Mouse (Mus musculus): ENCODE data around the gene Gm10447. TPM values are rescaled to one million over a fixed set of nuclear protein-coding genes. Genes with fewer than 3 reads are reported as not detected.
"Not testable (repeated sequence)": the region's sequence is repeated elsewhere in the genome, so short reads cannot be mapped to it uniquely, and the experiment has no call there.

Gm10447 gene
- polyA plus RNA-seq, 1 experiment from 2014 or later = 0.13 TPM

GRCm38 (mm10) chr11:53429182-53429581 is 27.7 kb downstream of the Gm10447 start:
- Histone ChIP-seq H3K9ac (replicated peaks; ENCODE audit: low read depth, low read length) (no peak overlapping the region), H3K4me2 (replicated peaks; ENCODE audit: low read depth, low read length) (peak overlapping the region; percentile 74; the same call in 1 of the 2 replicates), H3K9me3 (ENCODE audit: control insufficient read depth, low read depth, low read length) (no peaks in the 10 kb centered on the region), H3K27ac (ENCODE audit: low read length) (no peak overlapping the region), H3K4me3 (ENCODE audit: low read depth, low read length) (no peak overlapping the region; the same call in 1 of the 2 replicates), H3K4me1 (ENCODE audit: control insufficient read depth, insufficient read depth, low read length) (peaks cover 10% of the 10 kb centered on the region), H3K27me3 (ENCODE audit: control insufficient read depth, insufficient read depth, low read length) (no peaks in the 10 kb centered on the region), H3K36me3 (ENCODE audit: control insufficient read depth, insufficient read depth, low read length) (peaks cover 5% of the 10 kb centered on the region; the same call in 1 of the 2 replicates)
- no peak for ATAC-seq (ENCODE audit: insufficient number of reproducible peaks, insufficient read depth, low FRiP score, low read depth)

GRCm38 (mm10) chr11:53428716-53429057 is 28.2 kb downstream of the Gm10447 start:
- no peak overlapping the region for H3K4me3 ChIP-seq (ENCODE audit: low read depth, low read length)
- no peak for ATAC-seq (ENCODE audit: insufficient number of reproducible peaks, insufficient read depth, low FRiP score, low read depth)
- peaks cover 10% of the 10 kb centered on the region for H3K4me1 ChIP-seq (ENCODE audit: control insufficient read depth, insufficient read depth, low read length)
- WGBS = 96% methylated on average over 5 of the region's 5 CpGs
- no peak overlapping the region for H3K9ac ChIP-seq (replicated peaks; ENCODE audit: low read depth, low read length)
- H3K4me2 ChIP-seq (replicated peaks; ENCODE audit: low read depth, low read length) = no peak overlapping the region
- no peak overlapping the region for H3K27ac ChIP-seq (ENCODE audit: low read length)
- H3K27me3 ChIP-seq (ENCODE audit: control insufficient read depth, insufficient read depth, low read length) = no peaks in the 10 kb centered on the region
- H3K9me3 ChIP-seq (ENCODE audit: control insufficient read depth, low read depth, low read length) = no peaks in the 10 kb centered on the region
- H3K36me3 ChIP-seq (ENCODE audit: control insufficient read depth, insufficient read depth, low read length) = peaks cover 5% of the 10 kb centered on the region; the same call in 1 of the 2 replicates

GRCm38 (mm10) chr11:53427993-53428715 is 28.8 kb downstream of the Gm10447 start:
- H3K9ac ChIP-seq (replicated peaks; ENCODE audit: low read depth, low read length) = no peak overlapping the region
- H3K27ac ChIP-seq (ENCODE audit: low read length) = no peak overlapping the region
- H3K36me3 ChIP-seq (ENCODE audit: control insufficient read depth, insufficient read depth, low read length) = peaks cover 5% of the 10 kb centered on the region; the same call in 1 of the 2 replicates
- no peak for ATAC-seq (ENCODE audit: insufficient number of reproducible peaks, insufficient read depth, low FRiP score, low read depth)
- H3K9me3 ChIP-seq (ENCODE audit: control insufficient read depth, low read depth, low read length) = no peaks in the 10 kb centered on the region
- no peaks in the 10 kb centered on the region for H3K27me3 ChIP-seq (ENCODE audit: control insufficient read depth, insufficient read depth, low read length)
- no peak overlapping the region for H3K4me3 ChIP-seq (ENCODE audit: low read depth, low read length)
- H3K4me2 ChIP-seq (replicated peaks; ENCODE audit: low read depth, low read length) = no peak overlapping the region
- H3K4me1 ChIP-seq (ENCODE audit: control insufficient read depth, insufficient read depth, low read length) = peaks cover 10% of the 10 kb centered on the region
- WGBS = 85% methylated on average over 3 of the region's 3 CpGs

GRCm38 (mm10) chr11:53426914-53427313 is 30.0 kb downstream of the Gm10447 start:
- H3K27ac ChIP-seq (ENCODE audit: low read length); ATAC-seq (ENCODE audit: insufficient number of reproducible peaks, insufficient read depth, low FRiP score, low read depth): not testable (repeated sequence)
- WGBS = 90% methylated on average over 3 of the region's 3 CpGs

GRCm38 (mm10) chr11:53425711-53426255 is 31.1 kb downstream of the Gm10447 start:
- H3K4me1 ChIP-seq (ENCODE audit: control insufficient read depth, insufficient read depth, low read length) = peaks cover 5% of the 10 kb centered on the region
- no peak overlapping the region for H3K9ac ChIP-seq (replicated peaks; ENCODE audit: low read depth, low read length)
- no peak overlapping the region for H3K4me3 ChIP-seq (ENCODE audit: low read depth, low read length)
- no peaks in the 10 kb centered on the region for H3K9me3 ChIP-seq (ENCODE audit: control insufficient read depth, low read depth, low read length)
- H3K27ac ChIP-seq (ENCODE audit: low read length) = no peak overlapping the region
- 80% methylated on average over 6 of the region's 6 CpGs for WGBS
- ATAC-seq (ENCODE audit: insufficient number of reproducible peaks, insufficient read depth, low FRiP score, low read depth) = no peak
- H3K36me3 ChIP-seq (ENCODE audit: control insufficient read depth, insufficient read depth, low read length) = peaks cover 5% of the 10 kb centered on the region
- H3K4me2 ChIP-seq (replicated peaks; ENCODE audit: low read depth, low read length) = no peak overlapping the region
- H3K27me3 ChIP-seq (ENCODE audit: control insufficient read depth, insufficient read depth, low read length) = no peaks in the 10 kb centered on the region

More at GRCm38 (mm10) chr11:53426914-53427313, 30.0 kb downstream of the Gm10447 start:
- H3K9ac ChIP-seq (replicated peaks; ENCODE audit: low read depth, low read length); H3K27me3 ChIP-seq (ENCODE audit: control insufficient read depth, insufficient read depth, low read length); H3K36me3 ChIP-seq (ENCODE audit: control insufficient read depth, insufficient read depth, low read length); H3K4me1 ChIP-seq (ENCODE audit: control insufficient read depth, insufficient read depth, low read length); H3K4me3 ChIP-seq (ENCODE audit: low read depth, low read length); H3K9me3 ChIP-seq (ENCODE audit: control insufficient read depth, low read depth, low read length); H3K4me2 ChIP-seq (replicated peaks; ENCODE audit: low read depth, low read length): not testable (repeated sequence)

GRCm38 (mm10) chr11:53425251-53425650 is 31.7 kb downstream of the Gm10447 start:
- no peaks in the 10 kb centered on the region for H3K9me3 ChIP-seq (ENCODE audit: control insufficient read depth, low read depth, low read length)
- H3K4me3 ChIP-seq (ENCODE audit: low read depth, low read length) = no peak overlapping the region
- H3K4me1 ChIP-seq (ENCODE audit: control insufficient read depth, insufficient read depth, low read length) = peaks cover 5% of the 10 kb centered on the region
- peaks cover 9% of the 10 kb centered on the region for H3K36me3 ChIP-seq (ENCODE audit: control insufficient read depth, insufficient read depth, low read length)
- H3K9ac ChIP-seq (replicated peaks; ENCODE audit: low read depth, low read length) = no peak overlapping the region
- no peak overlapping the region for H3K27ac ChIP-seq (ENCODE audit: low read length)
- no peak for ATAC-seq (ENCODE audit: insufficient number of reproducible peaks, insufficient read depth, low FRiP score, low read depth)
- WGBS = 40% methylated on average over 3 of the region's 3 CpGs
- no peak overlapping the region for H3K4me2 ChIP-seq (replicated peaks; ENCODE audit: low read depth, low read length)
- H3K27me3 ChIP-seq (ENCODE audit: control insufficient read depth, insufficient read depth, low read length) = no peaks in the 10 kb centered on the region

GRCm38 (mm10) chr11:53424826-53425225 is 32.1 kb downstream of the Gm10447 start:
- H3K4me2 ChIP-seq (replicated peaks; ENCODE audit: low read depth, low read length) = no peak overlapping the region
- H3K27ac ChIP-seq (ENCODE audit: low read length) = no peak overlapping the region
- no peak for ATAC-seq (ENCODE audit: insufficient number of reproducible peaks, insufficient read depth, low FRiP score, low read depth)
- H3K4me3 ChIP-seq (ENCODE audit: low read depth, low read length) = no peak overlapping the region
- peaks cover 5% of the 10 kb centered on the region for H3K4me1 ChIP-seq (ENCODE audit: control insufficient read depth, insufficient read depth, low read length)
- 75% methylated on average over 2 of the region's 2 CpGs for WGBS
- H3K27me3 ChIP-seq (ENCODE audit: control insufficient read depth, insufficient read depth, low read length) = no peaks in the 10 kb centered on the region
- H3K9ac ChIP-seq (replicated peaks; ENCODE audit: low read depth, low read length) = no peak overlapping the region
- H3K36me3 ChIP-seq (ENCODE audit: control insufficient read depth, insufficient read depth, low read length) = peaks cover 10% of the 10 kb centered on the region
- no peaks in the 10 kb centered on the region for H3K9me3 ChIP-seq (ENCODE audit: control insufficient read depth, low read depth, low read length)

GRCm38 (mm10) chr11:53423036-53423435 is 33.9 kb downstream of the Gm10447 start, which contains the start of gene Leap2:
Gene Leap2, minus strand, starts transcription at chr11:53423170.
- H3K4me2 ChIP-seq (replicated peaks; ENCODE audit: low read depth, low read length) = no peak within 1 kb of the TSS
- no peak within 1 kb of the TSS for H3K27ac ChIP-seq (ENCODE audit: low read length)
- no peaks in the 10 kb centered on the region for H3K9me3 ChIP-seq (ENCODE audit: control insufficient read depth, low read depth, low read length)
- H3K4me1 ChIP-seq (ENCODE audit: control insufficient read depth, insufficient read depth, low read length) = no peaks in the 10 kb centered on the region
- no peak within 1 kb of the TSS for H3K4me3 ChIP-seq (ENCODE audit: low read depth, low read length)
- H3K9ac ChIP-seq (replicated peaks; ENCODE audit: low read depth, low read length) = no peak within 1 kb of the TSS
- ATAC-seq (ENCODE audit: insufficient number of reproducible peaks, insufficient read depth, low FRiP score, low read depth) = no peak
- WGBS = 76% methylated on average over 4 of the region's 4 CpGs
- H3K27me3 ChIP-seq (ENCODE audit: control insufficient read depth, insufficient read depth, low read length) = no peaks in the 10 kb centered on the region
- peaks cover 13% of the 10 kb centered on the region for H3K36me3 ChIP-seq (ENCODE audit: control insufficient read depth, insufficient read depth, low read length)

Data from stomach, embryonic 14.5 days (tissue).